Mouse (Mus musculus) left cerebral cortex, postnatal 25 days (tissue): ENCODE results near the gene Hmgxb4. TPM values are rescaled to one million over a fixed set of nuclear protein-coding genes. Genes with fewer than 3 reads are reported as not detected.
"Not testable (repeated sequence)": the region's sequence is repeated elsewhere in the genome, so short reads cannot be mapped to it uniquely, and the experiment has no call there.

Experiments
- DNase-seq, 2 experiments: peaks; one replicate each; pipeline ENCODE4 v3.0.0; 2022; ENCODE audit warnings: low spot score in 2 of 2, mixed read lengths in 1 of 2
- intact Hi-C: fragments of 180-260 bp; cut with DNase I; formaldehyde crosslinking; loops from one replicate; pipeline ENCODE4 v1.15.1; 2025
- total RNA-seq, 2 experiments: library from RNA; stranded (reverse); gene quantifications; 2 replicates each; pipeline ENCODE4 v1.2.3; 2021

Gene Hmgxb4
- 10 to 100 TPM; 22.1 to 31.0 TPM for total RNA-seq

GRCm38 (mm10) chr8:74993081-74993474, at the start of gene Hmgxb4:
Gene Hmgxb4, plus strand, starts transcription at chr8:74993356.
- intact Hi-C loops, result no loop called here
- DNase-seq, result no peak

DNA sequence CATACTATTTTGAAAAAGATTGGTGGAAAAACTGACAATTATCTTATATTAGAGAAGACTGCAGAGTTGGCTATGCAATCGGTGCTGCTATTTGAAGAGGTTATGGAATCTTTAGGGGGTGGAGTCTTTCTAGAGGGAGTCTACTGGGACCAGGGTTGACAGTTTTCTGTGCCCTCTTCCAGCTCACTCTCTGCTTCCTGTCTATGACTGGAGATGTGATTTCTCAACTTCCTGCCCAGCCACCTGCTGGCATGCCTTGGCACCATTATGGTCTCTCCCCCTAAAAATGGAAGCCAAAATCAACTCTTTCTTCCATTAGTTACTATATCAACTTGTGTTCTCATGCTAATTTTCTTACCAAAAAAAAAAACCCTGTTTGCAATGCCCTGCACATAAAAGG, 43.7 kb upstream of the Hmgxb4 start:
- no peak for DNase-seq
- intact Hi-C loops, result no loop called here

DNA sequence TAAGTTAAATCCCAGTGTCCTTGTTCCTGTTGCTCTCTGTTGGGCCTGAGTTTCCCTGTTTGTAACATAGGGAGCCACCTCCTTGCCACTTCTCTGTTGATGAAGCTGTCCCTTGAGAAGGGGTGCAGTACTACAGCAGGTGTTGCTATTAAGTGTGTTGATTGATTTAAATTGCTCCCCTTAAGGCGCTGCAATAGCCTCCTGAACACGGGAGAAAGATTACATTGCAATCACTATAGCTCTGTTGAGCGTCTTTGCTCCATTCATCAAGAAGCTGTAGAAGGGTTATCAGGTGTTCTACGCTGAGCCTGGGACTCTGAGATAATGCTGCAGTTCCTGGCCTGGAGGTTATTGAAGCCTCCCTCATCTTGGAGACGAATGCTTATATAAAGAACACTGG, 29.2 kb upstream of the Hmgxb4 start:
- intact Hi-C loops, result no loop called here
- no peak for DNase-seq

DNA sequence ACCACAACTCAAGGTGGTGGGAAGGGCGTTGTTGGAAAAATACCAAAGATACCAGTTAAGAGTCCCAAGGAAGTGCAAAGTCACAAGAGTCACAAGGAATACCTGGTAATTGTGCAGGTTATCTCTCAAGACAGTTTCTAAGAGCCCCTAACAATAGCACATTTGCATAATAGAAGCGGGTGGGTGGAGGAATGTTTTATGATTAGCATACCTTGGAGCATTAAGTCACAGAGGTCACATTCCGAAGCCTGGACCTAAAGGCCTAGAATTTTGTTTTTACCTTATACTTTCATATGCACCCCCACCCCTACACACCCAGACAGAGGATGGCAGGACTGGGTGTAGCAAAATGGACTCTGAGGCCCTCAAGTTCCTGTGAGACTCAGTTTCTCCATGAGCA, 22.9 kb upstream of the Hmgxb4 start:
- intact Hi-C loops, DNase-seq: not testable (repeated sequence)

DNA sequence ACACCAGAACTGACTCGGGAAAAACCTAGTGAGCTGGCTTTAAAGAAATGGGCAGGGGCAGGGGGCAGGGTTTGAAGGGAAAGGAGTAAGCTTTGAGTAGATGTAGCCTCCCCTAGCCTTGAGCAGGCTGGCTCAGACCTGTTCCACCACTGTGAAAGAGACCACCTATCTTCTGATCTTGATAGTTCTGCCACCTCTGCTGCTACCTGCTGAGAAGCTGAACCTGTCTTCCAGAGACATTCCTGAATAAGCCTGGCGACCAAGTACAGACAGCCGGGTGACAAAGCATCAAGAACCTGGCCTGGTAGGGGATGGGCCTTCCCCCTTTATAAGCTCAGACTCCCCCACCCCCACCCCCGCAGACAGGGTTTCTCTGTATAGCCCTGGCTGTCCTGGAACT, 21.5 kb upstream of the Hmgxb4 start:
- intact Hi-C loops, result no loop called here
- DNase-seq, result no peak

DNA sequence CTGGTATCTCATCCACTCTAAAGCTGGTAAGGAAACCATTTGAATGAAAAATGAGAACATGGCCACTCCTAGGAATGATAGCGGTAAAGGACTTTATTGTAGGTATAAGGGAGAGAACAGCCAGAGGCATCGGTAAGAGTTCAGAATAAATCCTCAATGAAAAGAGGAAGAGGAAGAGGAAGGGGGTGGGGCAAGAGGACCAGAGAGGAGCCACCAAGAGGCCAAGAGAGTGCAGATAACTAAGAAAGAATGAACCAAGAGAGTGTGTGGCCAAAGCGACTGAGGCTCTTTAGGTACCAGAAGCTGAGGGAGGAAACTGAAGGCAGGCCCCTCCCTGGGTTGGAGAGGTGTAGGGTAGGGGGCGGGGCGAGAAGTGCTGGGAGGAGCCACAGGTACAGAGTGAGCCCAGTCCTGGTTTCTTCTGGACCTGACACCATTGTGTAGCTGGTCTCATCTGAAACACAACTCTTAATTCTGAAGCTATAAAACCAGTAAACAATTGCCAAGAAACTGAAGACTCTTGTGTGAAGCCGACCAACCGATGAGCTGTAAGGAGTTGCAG, 20.8 kb upstream of the Hmgxb4 start:
- DNase-seq, result no peak

DNA sequence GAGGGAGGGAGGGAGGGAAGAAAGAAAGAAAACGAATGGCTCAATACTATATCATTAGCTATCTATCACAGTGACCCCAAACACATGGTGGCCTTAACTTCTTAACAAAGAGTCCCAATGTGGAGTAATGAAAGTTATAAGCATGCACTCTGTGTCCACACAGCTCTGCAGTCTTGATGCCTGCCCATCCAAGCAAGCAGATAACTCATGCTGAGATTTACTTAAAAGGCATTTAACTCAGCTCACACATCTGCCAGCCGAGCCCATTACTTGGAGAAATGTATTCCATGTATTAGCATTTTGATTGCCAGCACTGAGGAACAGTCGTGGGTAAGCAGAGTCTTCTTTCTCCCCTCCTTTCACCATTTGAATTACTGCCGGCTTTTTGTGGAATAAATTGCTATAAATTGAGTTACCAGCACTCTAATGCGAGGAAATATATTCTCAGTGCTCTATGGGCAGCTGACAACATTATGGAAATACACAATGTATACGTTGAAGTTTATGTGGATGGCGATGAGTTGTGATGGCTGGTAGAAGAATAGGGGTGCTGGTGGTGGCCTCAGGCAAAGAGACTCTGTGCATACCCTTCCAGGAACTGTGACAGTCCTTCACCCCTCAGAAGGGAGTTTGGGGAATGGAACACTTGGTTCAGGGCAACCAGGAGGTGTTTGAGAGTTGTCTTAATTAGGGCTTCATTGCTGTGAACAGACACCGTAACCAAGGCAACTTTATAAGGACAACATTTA, 19.9 kb upstream of the Hmgxb4 start:
- DNase-seq, result no peak
- intact Hi-C loops, result no loop called here

More for the DNA sequence above, 20.8 kb upstream of the Hmgxb4 start:
- intact Hi-C loops, result no loop called here

DNA sequence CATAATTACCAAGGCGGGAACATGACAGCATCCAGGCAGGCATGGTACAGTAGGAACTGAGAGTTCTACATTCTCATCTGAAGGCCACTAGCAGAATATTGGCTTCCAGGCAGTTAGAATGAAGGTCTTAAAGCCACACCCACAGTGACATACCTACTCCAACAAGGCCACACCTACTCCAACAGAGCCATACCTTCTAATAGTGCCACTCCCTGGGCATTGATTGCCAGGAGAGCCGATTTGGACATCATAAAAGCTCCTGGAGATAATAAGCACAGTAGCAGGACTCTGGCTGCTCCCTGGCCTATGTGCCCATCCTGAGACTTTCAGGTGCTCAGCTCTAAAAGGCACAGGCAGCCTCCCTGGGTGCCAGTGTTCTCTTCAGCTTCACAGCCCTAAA, 19.3 kb upstream of the Hmgxb4 start:
- DNase-seq, result no peak
- intact Hi-C loops, result no loop called here

- intact Hi-C loops, result no loop called here
Measured at GRCm38 (mm10) chr8:74977427-74977826, 15.7 kb upstream of the Hmgxb4 start.

DNA sequence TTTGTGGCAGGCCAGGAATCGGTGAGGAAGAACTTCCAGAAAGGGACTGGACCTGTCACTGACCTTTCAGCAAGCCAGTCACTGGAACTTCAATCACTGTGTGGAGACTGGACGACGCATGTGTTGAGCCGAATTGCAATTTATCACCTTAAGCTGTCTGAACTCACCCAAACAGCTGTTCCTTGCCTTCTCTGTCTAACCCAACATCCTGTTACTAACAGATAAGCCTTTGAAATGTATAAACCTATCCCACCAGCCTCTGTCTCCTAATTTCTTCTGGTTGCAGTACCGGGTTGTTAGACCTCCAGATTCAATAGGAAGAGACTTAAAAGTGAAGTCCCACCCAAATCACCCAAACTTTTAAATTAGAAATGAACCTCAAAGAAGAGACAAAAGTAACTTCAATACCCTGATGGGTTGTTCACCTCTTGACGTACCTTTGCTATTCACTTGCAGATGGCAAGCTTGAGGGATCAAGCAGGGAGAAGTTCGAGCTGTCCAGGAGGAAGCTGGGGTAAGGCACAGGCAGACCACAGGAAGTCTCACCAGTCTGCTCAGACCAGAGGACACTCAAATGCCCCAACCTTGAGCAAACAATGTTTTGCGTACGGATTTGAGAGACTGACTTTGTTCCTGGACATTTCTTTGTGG, 13.0 kb upstream of the Hmgxb4 start:
- intact Hi-C loops, result no loop called here
- DNase-seq, result peak in 1 of 2 experiments; percentile 9

More at GRCm38 (mm10) chr8:74977427-74977826, 15.7 kb upstream of the Hmgxb4 start:
- no peak for DNase-seq

GRCm38 (mm10) chr8:74980711-74981062, 12.5 kb upstream of the Hmgxb4 start:
- DNase-seq, result peak; percentile 61 to 65
- intact Hi-C loops, result no loop called here

- no peak for DNase-seq
- intact Hi-C loops, result no loop called here
Measured at GRCm38 (mm10) chr8:74981809-74982208, 11.3 kb upstream of the Hmgxb4 start.

DNA sequence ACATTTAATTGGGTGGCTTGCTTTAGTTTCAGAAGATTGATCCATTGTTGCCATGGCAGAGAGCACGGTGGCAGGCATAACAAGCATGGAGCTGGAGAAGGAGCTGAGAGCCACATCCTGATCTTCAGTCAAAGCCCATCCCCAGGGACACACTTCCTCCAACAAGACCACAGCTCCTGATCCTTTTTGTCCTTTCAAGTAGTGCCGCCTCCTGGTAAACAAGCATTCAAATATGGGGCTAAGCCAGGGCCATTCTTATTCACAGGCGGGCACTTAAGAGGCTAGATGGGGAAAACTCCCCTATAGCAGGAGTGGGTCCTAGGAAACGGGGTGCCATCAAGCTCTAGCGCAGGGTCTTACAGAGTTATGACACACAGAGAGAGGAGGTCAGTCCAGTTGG, 5.7 kb upstream of the Hmgxb4 start:
- no peak for DNase-seq
- intact Hi-C loops, result no loop called here

- intact Hi-C loops, result no loop called here
- DNase-seq, result no peak
Measured at GRCm38 (mm10) chr8:74990021-74990420, 3.1 kb upstream of the Hmgxb4 start.

- intact Hi-C loops, result no loop called here
Measured at GRCm38 (mm10) chr8:74993475-74994451, 607 bp downstream of the Hmgxb4 start.

DNA sequence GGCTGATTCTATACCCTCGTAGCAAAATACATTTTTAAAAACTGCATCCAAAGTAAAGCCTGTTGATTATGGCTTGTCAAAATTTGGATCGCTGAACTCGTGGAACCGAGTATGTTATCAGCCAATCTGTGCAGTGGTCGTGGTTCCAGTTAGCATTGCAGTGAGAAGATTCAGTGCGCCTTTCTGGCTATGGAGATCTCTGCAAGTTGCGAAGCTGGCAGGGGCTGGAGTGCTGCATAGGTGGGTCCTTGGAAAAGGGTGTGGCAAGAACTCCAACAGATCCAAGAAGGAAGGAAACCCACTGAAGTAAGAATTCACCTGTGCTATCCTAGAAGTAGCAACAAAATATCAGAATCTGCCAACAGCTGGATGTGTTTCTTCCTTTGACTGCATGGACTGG, 1.4 kb downstream of the Hmgxb4 start:
- intact Hi-C loops, result no loop called here
- no peak for DNase-seq

More at GRCm38 (mm10) chr8:74993475-74994451, 607 bp downstream of the Hmgxb4 start:
- DNase-seq, result peak; percentile 87 to 88

- DNase-seq, result no peak
- intact Hi-C loops, result no loop called here
Measured at GRCm38 (mm10) chr8:75000431-75000830, 7.3 kb downstream of the Hmgxb4 start.

- intact Hi-C loops, result no loop called here
- DNase-seq, result no peak
Measured at GRCm38 (mm10) chr8:75008826-75009225, 15.7 kb downstream of the Hmgxb4 start.

DNA sequence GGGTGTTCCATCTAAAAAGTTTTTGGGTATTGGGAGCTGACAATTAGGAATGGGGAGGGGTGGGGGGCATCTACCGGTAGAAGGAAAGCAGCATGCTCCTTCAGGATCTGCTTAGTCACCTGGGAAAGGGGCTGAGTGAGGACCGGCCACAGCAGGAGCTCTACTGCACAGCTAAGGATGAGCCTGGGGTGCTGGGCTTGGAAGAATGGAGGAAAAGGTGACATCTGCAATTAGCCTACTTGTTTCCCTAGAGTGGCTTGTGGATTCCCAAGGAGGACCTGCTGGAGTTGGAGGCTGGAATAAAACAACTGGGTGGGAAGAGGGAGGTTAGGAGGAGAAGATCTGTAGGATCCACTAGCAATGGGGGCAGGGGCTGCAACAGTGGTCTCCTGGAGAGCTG, 20.4 kb downstream of the Hmgxb4 start:
- DNase-seq, result no peak
- intact Hi-C loops, result no loop called here

GRCm38 (mm10) chr8:75013964-75014363, 20.8 kb downstream of the Hmgxb4 start:
- DNase-seq, result no peak
- intact Hi-C loops, result no loop called here
